Mouse (Mus musculus) heart, embryonic 16.5 days (tissue): Measurements from ENCODE around the gene Crip2. TPM values are rescaled to one million over a fixed set of nuclear protein-coding genes. Genes with fewer than 3 reads are reported as not detected.
A peak's percentile ranks its signal among the peaks of the same experiment; 100 is the strongest.

ENCODE experiments used
- ATAC-seq: fragments of 200-750 bp; cut with Nextera tagmentation; replicated peaks from 2 replicates; pipeline ENCODE4 v1.8.0; 2017; ENCODE audit warnings: moderate number of reproducible peaks; ENCODE audit not compliant: insufficient read depth, low FRiP score; ENCODE audit errors: extremely low read depth
- H3K27ac ChIP-seq: fragments of 300-500 bp; sonication (generic); 2 replicates; pipeline ENCODE4 v1.5.1; 2014; ENCODE audit warnings: mild to moderate bottlenecking, low read length, control low read depth, moderate library complexity
- H3K27me3 ChIP-seq: fragments of 300-500 bp; sonication (generic); 2 replicates; pipeline ENCODE4 v1.6.1; 2014; ENCODE audit warnings: low read length, mixed read lengths; ENCODE audit not compliant: control insufficient read depth, insufficient read depth
- H3K36me3 ChIP-seq: fragments of 300-500 bp; sonication (generic); 2 replicates; pipeline ENCODE4 v1.6.1; 2014; ENCODE audit not compliant: control insufficient read depth, insufficient read depth
- H3K4me1 ChIP-seq: fragments of 300-500 bp; sonication (generic); 2 replicates; pipeline ENCODE4 v1.6.1; 2014; ENCODE audit warnings: low read length, mixed read lengths; ENCODE audit not compliant: control insufficient read depth, insufficient read depth
- H3K4me2 ChIP-seq: fragments of 300-500 bp; sonication (generic); 2 replicates; pipeline ENCODE4 v1.6.1; 2014; ENCODE audit warnings: low read depth, mild to moderate bottlenecking, control low read depth, low read length
- H3K4me3 ChIP-seq: fragments of 300-500 bp; sonication (generic); 2 replicates; pipeline ENCODE4 v1.5.1; 2014; ENCODE audit warnings: mild to moderate bottlenecking, control low read depth, low read length
- H3K9ac ChIP-seq: fragments of 300-500 bp; sonication (generic); 2 replicates; pipeline ENCODE4 v1.6.1; 2014; ENCODE audit warnings: low read length, control low read depth
- H3K9me3 ChIP-seq: fragments of 300-500 bp; sonication (generic); replicated peaks from 2 replicates; pipeline ENCODE4 v1.6.1; 2016; ENCODE audit warnings: low read length; ENCODE audit not compliant: control insufficient read depth
- WGBS: fragments of 180-500 bp; shearing (Covaris S2); extraction: QIAGEN DNeasy Blood & Tissue Kit; methylation state at CpG from one replicate; pipeline ENCODE4 v1.1.7; 2014; 5-methylcytosine and 5-hydroxymethylcytosine counted together
- polyA plus RNA-seq: library from polyadenylated mRNA; unstranded; fragments of >200 nt; fragmentation: Nextera tagmentation; extraction: Ambion mirVana; gene quantifications from 2 replicates; pipeline ENCODE4 v1.2.1, GENCODE M21; 2015

The Crip2 gene
- polyA plus RNA-seq, 1 experiment from 2014 or later, result 1,743 TPM

DNA sequence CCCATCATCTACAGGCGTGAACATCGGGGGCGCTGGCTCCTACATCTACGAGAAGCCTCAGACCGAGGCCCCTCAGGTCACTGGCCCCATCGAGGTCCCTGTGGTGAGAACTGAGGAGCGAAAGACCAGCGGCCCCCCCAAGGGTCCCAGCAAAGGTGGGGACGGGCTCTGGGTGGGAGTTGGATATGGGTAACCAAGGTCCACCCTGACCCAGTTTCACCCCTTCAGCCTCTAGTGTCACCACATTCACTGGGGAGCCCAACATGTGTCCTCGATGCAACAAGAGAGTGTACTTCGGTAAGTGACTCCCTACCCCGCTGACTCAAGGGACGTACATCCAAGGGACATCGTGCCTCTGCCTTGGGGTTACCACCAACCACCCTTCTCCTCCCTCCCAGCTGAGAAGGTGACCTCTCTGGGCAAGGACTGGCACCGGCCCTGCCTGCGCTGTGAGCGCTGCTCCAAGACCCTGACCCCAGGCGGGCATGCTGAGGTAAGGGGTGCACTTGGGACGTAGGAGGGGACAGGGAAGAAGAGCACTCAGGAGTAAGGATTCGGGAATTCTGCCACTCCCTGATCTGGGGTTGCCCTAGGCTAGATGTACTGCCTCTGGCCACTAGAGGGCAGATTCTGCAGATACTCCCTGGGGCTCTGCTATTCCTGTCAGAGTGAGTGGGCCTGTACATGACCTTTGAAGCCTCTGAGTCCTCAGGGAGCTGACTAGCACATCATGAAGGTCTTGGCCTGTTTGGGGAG is 4.1 kb downstream of the Crip2 start:
- Histone ChIP-seq H3K4me1 (peaks cover 66% of the 10 kb centered on the region), H3K36me3 (peaks cover 26% of the 10 kb centered on the region), H3K27ac (peak overlapping the region; percentile 99), H3K27me3 (no peaks in the 10 kb centered on the region), H3K9ac (peak overlapping the region; percentile 97), H3K4me2 (peak overlapping the region; percentile 79), H3K4me3 (peak overlapping the region; percentile 88), H3K9me3 (no peaks in the 10 kb centered on the region)
- ATAC-seq, result no peak
- 73% methylated on average over 20 of the region's 20 CpGs for WGBS

DNA sequence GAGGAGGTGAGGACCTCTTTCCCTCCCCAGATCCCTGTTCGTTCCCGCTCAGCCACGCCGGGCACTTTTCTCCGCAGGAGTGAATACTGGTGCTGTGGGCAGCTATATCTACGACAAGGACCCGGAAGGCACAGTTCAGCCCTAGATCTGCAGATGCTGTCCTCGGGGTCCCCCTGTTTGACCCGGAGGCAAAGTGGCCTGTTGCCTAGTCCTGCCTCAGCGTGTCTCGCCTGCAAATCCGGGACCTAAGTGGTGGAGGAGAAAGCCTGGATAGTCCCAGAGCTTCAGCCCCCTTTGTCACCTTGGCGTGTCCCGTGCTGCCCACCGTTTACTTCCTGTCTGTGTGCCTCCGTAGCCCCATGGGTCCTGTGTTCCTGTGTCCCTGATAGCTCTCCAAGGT is 4.8 kb downstream of the Crip2 start:
- no peak for ATAC-seq
- Histone ChIP-seq H3K9me3 (no peaks in the 10 kb centered on the region), H3K27me3 (no peaks in the 10 kb centered on the region), H3K4me1 (peaks cover 63% of the 10 kb centered on the region), H3K4me3 (peak overlapping the region; percentile 7; the same call in 1 of the 2 replicates), H3K36me3 (peaks cover 26% of the 10 kb centered on the region), H3K9ac (peak overlapping the region; percentile 97), H3K4me2 (peak overlapping the region; percentile 79), H3K27ac (peak overlapping the region; percentile 99)
- WGBS, result 87% methylated on average over 16 of the region's 16 CpGs

DNA sequence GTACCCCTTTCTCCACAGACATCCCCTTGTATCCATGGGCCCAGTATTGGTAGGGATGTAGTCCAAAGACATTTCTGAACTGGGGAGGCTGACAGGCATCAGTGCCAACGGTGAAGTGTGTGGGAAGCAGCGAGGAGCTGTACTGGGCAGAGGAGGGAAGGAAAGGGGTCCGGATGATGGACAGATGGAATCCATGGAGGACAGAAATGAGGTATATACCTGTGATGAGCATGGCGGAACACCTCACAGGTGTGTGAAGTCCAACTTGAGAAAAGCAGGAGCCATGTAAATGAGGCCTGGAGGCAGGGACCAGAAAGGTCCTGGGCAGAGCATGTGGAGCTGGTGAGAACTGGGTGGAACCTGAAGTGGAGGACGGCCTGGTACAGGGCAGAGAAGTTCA is 5.6 kb downstream of the Crip2 start:
- peak overlapping the region; percentile 79; the same call in 1 of the 2 replicates for H3K4me2 ChIP-seq
- H3K9me3 ChIP-seq, result no peaks in the 10 kb centered on the region
- no peak for ATAC-seq
- H3K36me3 ChIP-seq, result peaks cover 26% of the 10 kb centered on the region
- no peak overlapping the region; the same call in 1 of the 2 replicates for H3K4me3 ChIP-seq
- H3K9ac ChIP-seq, result peak overlapping the region; percentile 42
- peak overlapping the region; percentile 82 for H3K27ac ChIP-seq
- H3K4me1 ChIP-seq, result peaks cover 64% of the 10 kb centered on the region
- no peaks in the 10 kb centered on the region for H3K27me3 ChIP-seq
- WGBS, result 73% methylated on average over 5 of the region's 5 CpGs

DNA sequence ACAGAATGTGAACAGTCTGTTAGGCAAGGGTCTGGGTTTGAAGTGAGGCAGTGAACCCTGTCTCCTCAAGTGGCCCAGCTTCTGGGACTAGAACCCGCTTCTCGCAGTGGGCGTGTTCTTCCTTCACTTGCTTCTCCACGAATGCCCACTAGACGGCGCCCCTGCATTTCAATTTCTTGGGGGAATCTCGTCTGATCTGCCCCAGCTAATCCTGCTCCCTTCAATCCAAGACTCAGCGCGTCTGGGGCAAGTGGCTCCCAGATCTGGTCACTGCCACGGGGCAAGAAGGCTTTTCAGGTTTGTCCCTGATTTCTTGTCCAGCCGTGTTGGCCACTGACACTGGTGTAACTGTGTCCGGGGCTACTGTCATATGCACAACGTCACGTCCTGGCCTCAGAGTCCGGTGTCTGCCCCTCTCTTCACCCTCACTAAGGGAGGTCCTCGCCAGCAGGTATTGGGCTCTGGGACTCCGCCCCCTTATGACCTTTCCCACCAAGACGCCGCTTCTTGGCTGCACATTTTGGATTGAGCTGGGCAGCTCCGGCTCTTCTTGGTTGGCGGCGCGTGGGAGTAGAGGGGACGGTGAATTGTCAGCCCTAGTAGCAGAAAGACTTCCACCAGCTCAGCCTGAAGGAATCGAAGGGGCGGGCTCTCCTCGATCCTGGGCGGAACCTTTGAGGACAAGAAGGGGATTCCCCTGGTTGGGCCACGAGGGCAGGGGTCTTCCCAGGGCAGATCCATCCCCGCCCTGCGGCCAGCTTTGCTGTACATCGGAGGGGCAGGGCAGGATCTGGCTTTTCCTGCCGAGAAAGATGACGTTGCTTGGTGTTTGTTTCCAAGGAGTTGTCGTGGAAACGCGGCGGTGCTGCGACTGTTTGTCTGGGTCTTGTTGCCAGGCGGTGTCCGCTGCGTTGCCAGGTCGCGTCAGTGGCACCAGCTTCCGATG is 6.3 kb downstream of the Crip2 start, which contains the start of gene Crip1:
Crip1 (plus strand) TSS at position 205 of the 946 bp plus-strand sequence.
- peaks cover 72% of the 10 kb centered on the region for H3K4me1 ChIP-seq
- ATAC-seq, result no peak

DNA sequence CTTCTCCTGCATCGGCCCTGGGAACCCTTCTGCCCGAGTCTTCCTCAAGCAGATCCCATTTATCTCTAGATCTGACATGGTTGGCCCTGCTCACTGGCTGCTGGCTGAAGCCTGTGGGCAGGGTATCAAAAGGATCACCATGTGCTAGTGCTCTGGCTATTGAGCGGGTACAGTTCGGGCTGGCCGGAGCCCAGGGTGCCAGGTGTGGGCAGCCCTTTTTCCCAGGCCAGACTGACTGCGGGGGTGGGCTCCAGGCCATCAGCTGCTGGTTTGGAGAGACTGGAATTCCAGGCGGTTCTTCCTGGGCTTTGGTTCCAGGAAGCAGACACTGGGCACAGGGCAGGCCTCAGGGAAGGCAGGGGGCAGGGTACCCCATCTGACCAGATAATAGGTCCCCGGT is 7.4 kb downstream of the Crip2 start:
- no peak overlapping the region for H3K4me3 ChIP-seq
- H3K4me1 ChIP-seq, result peaks cover 78% of the 10 kb centered on the region
- H3K4me2 ChIP-seq, result no peak overlapping the region
- H3K27me3 ChIP-seq, result no peaks in the 10 kb centered on the region
- 61% methylated on average over 8 of the region's 8 CpGs for WGBS
- ATAC-seq, result no peak
- H3K27ac ChIP-seq, result peak overlapping the region; percentile 82
- H3K36me3 ChIP-seq, result peaks cover 26% of the 10 kb centered on the region
- peak overlapping the region; percentile 45 for H3K9ac ChIP-seq
- H3K9me3 ChIP-seq, result no peaks in the 10 kb centered on the region

More for the DNA sequence above, 6.3 kb downstream of the Crip2 start, which contains the start of gene Crip1:
- peak within 1 kb of the TSS; percentile 79 for H3K4me2 ChIP-seq
- H3K4me3 ChIP-seq, result peak within 1 kb of the TSS; percentile 31
- H3K9me3 ChIP-seq, result no peaks in the 10 kb centered on the region
- WGBS, result 13% methylated on average over 45 of the region's 45 CpGs
- H3K27me3 ChIP-seq, result no peaks in the 10 kb centered on the region
- peak within 1 kb of the TSS; percentile 97 for H3K9ac ChIP-seq
- H3K27ac ChIP-seq, result peak within 1 kb of the TSS; percentile 99
- peaks cover 26% of the 10 kb centered on the region for H3K36me3 ChIP-seq

DNA sequence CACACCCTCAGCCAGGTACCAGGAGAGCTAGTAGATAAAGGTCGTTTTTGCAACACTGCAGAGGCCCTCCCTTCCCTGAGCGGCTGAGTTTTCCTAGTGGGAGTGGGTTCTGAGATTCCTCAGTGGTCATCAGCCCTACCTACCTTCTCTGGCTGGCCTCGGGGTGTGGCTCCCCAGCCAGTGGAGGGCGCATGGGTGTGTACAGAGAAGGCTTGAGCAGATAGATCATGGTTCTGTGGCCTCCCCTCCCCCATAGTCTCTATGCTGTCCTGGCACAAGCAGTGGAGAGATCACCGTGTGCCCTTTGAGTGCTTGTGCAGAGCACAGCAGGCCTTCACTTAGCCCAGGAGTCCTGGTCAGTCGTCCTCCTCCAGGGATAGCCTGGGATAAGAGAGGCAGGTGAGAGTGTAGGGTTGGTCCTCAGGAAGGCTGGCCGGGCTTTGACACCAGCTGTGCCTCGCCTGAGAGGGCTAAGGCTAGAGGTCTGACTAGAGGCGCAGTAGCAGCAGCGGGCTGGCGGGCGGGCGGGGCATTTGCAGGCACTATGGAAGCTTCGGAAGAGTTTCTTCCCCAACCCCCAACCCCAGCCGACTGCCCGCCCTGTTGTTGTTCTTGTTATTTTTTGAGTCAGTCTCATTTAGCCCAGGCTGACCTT is 8.5 kb downstream of the Crip2 start:
- Histone ChIP-seq H3K9ac (peak overlapping the region; percentile 45; the same call in 1 of the 2 replicates), H3K27ac (peak overlapping the region; percentile 82), H3K4me3 (no peak overlapping the region), H3K9me3 (no peaks in the 10 kb centered on the region), H3K4me2 (no peak overlapping the region), H3K36me3 (peaks cover 25% of the 10 kb centered on the region), H3K27me3 (no peaks in the 10 kb centered on the region), H3K4me1 (peaks cover 82% of the 10 kb centered on the region)
- ATAC-seq, result no peak; the same call in 1 of the 2 replicates
- WGBS, result 40% methylated on average over 16 of the region's 16 CpGs

DNA sequence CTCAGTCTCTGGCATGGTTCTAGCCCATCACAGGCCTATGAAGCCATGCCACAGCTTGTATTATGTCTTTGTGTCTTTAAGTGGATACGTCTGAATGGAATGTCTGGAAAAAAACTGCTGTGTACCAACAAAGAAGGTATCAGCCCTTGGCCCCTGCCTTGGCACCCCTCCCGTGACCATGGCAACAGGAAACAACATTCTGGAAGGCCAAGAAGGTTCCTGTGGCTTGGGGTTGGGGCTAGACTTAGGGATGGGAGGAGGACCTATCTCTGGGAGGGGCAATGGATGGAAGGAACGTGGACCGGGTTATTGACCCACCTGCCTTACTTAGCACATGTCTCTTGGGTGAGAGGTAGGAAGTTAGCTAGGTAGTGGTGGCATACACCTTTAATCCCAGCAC is 9.3 kb downstream of the Crip2 start:
- Histone ChIP-seq H3K27ac (no peak overlapping the region), H3K36me3 (peaks cover 17% of the 10 kb centered on the region), H3K27me3 (no peaks in the 10 kb centered on the region), H3K4me2 (no peak overlapping the region), H3K4me3 (no peak overlapping the region), H3K9me3 (no peaks in the 10 kb centered on the region), H3K9ac (no peak overlapping the region), H3K4me1 (peaks cover 73% of the 10 kb centered on the region)
- WGBS, result 66% methylated on average over 4 of the region's 4 CpGs
- ATAC-seq, result no peak

DNA sequence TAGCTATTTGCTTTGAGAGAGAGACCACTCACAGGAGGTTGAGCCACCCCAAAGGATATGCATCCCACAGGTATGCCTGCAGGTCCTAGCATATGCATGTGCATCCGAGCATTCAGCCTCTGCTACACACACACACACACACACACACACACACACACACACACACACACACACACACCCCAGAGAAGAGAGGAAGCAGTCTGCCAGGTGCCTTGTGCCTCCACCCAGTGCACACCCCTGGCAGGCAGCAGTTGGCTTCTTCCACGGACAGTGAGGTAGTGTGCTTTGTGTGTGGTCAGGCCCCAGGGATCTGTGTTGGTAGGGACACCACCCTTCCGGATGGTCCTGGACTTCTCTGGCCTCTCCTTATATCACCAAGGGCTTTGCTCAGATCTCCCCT is 9.9 kb downstream of the Crip2 start:
- no peak overlapping the region for H3K4me3 ChIP-seq
- peaks cover 12% of the 10 kb centered on the region for H3K36me3 ChIP-seq
- no peak overlapping the region for H3K4me2 ChIP-seq
- no peak overlapping the region for H3K27ac ChIP-seq
- no peaks in the 10 kb centered on the region for H3K9me3 ChIP-seq
- ATAC-seq, result no peak
- 69% methylated on average over 3 of the region's 3 CpGs for WGBS
- H3K9ac ChIP-seq, result no peak overlapping the region
- no peaks in the 10 kb centered on the region for H3K27me3 ChIP-seq
- peaks cover 71% of the 10 kb centered on the region for H3K4me1 ChIP-seq
